Mouse (Mus musculus): ENCODE results near the gene Cntn4. TPM values are rescaled to one million over a fixed set of nuclear protein-coding genes. Genes with fewer than 3 reads are reported as not detected.

Gene Cntn4
- total RNA-seq (2017): not detected in 2 replicates

DNA sequence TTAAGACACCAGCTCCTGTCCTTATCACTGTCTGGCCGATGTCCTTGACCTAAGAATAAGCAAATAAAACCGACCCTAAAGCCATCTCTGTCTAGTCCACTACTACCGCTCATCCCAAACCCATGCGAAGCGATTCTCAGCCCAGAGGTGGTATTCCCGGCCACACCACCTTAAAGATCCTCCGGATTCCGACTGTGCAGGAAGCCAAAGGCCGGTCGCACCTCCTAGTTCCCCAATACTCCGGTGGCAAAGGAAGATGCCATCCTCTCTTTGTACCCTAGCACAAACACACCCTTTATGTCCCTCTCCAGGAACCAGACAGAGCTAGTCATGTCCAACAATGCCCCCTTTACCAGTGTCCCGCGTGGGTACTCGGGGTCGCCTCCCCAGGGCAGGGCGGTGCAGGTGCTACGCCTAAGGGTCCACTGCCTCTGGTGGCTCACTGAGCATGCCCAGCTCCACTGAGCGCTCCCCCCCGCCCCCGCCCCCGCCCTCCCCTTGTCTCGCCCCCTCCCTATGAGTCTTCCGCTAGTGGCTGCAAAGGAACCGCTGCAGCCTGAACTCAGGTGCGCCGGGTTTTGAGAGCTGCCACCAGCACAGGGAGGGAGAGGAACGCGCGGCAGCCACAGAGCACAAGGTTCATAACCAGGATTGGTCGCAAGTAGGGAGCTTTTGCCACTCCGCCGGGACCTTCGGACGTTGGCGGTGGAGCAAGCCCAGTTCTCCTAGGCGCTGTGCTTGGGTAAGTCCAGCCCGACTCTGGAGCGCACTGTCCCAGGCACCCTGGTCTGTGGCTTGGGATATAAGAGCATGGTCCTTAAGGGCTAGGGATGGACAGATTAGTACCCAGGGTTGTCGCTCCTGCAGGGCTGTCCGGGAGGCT, at the start of gene Cntn4:
Cntn4 (plus strand) TSS at position 512 of the 883 bp plus-strand sequence.
- ATAC-seq (ENCODE audit: extremely low read depth, insufficient number of reproducible peaks, low FRiP score, poor library complexity, severe bottlenecking): no peak

GRCm38 (mm10) chr6:105674276-105674675, 3.2 kb upstream of the Cntn4 start:
- no peak for ATAC-seq (ENCODE audit: extremely low read depth, insufficient number of reproducible peaks, low FRiP score, poor library complexity, severe bottlenecking)

DNA sequence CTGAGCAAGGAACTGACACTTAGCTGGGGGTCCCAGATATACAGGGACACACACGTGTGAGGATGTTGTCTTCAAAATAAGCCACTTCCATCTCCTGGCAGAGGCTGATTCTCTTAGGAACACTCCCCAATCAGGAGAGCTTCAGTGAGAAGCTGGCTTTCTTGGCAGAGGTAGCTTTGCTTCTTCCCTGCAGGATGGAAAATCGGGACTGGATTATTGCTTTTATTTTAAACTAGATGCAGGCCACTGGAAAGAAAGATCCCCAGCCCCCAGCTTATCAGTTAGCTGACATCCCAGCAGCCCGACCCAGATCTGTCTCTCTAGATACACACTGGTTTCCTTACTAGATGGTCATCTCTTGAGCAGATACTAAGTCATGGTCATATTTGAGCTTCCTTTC, 2.4 kb upstream of the Cntn4 start:
- ATAC-seq (ENCODE audit: extremely low read depth, insufficient number of reproducible peaks, low FRiP score, poor library complexity, severe bottlenecking): no peak

GRCm38 (mm10) chr6:105676637-105677036, 823 bp upstream of the Cntn4 start:
- ATAC-seq (ENCODE audit: extremely low read depth, insufficient number of reproducible peaks, low FRiP score, poor library complexity, severe bottlenecking): no peak

DNA sequence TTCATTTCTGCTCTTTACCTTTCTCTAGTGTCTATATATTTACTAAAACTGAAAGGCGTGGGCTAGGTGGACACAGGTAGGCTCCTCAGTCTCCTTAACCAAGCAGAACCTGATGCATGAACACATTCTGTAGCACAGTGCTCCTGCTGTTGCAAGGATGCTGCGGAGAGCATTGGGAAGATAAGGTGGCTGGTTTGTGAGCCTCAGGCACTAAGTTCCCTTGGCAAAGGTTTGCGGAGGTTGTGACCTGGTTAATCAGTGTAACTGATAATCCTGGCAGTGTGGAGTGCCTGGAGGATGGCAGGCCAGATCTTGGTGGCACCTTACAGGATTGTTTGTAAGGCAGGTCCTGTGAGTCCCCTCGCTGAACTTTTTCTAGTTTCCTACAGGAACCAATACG, 1.3 kb downstream of the Cntn4 start:
- ATAC-seq (ENCODE audit: extremely low read depth, insufficient number of reproducible peaks, low FRiP score, poor library complexity, severe bottlenecking): no peak

DNA sequence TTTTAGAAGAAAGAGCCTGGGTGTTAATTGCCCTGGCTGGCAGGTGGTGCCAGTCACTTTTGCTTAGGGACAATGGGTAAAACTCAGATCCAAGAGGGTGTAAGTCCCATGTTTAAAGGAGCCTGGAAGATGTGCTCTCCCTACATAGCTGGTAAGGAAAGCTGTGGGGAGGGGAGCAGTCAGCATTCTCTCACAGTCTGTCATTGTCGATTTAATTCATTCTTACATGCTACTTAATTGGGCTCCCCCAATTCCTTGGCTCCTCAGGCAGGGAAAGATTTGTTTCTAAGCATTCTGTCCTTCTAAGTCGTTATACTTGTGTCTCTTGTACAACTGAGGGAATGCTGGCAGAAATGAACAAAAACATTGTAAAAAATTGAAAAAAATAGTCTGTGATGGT, 4.0 kb downstream of the Cntn4 start:
- no peak for ATAC-seq (ENCODE audit: extremely low read depth, insufficient number of reproducible peaks, low FRiP score, poor library complexity, severe bottlenecking)

GRCm38 (mm10) chr6:105683251-105683650, 5.8 kb downstream of the Cntn4 start:
- no peak for ATAC-seq (ENCODE audit: extremely low read depth, insufficient number of reproducible peaks, low FRiP score, poor library complexity, severe bottlenecking)

GRCm38 (mm10) chr6:105684123-105684522, 6.7 kb downstream of the Cntn4 start:
- ATAC-seq (ENCODE audit: extremely low read depth, insufficient number of reproducible peaks, low FRiP score, poor library complexity, severe bottlenecking): no peak

- no peak for ATAC-seq (ENCODE audit: extremely low read depth, insufficient number of reproducible peaks, low FRiP score, poor library complexity, severe bottlenecking)
These were observed 10.7 kb downstream of the Cntn4 start for GRCm38 (mm10) chr6:105688195-105688594.

GRCm38 (mm10) chr6:105742026-105742425, 64.6 kb downstream of the Cntn4 start:
- no peak for ATAC-seq (ENCODE audit: extremely low read depth, insufficient number of reproducible peaks, low FRiP score, poor library complexity, severe bottlenecking)

GRCm38 (mm10) chr6:105780616-105781015, 103.2 kb downstream of the Cntn4 start:
- no peak for ATAC-seq (ENCODE audit: extremely low read depth, insufficient number of reproducible peaks, low FRiP score, poor library complexity, severe bottlenecking)

DNA sequence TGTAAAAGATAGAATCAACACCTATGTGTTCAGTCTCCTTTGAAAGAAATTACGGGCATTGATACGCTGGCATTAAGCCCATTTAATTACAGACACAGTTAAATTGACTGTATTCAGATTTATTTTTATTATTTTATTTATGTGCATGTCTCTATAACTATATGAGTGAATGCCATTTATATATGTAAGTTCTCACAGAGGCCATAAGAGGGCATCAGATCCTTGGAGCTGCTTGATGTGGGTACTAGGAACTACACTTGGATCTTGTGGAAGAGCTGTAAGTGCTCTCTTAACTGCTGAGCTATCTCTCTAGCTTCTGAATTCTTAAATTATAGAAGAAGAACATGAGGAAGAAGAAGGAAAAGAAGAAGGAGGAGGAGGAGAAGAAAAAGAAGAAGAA, 111.0 kb downstream of the Cntn4 start:
- no peak for ATAC-seq (ENCODE audit: extremely low read depth, insufficient number of reproducible peaks, low FRiP score, poor library complexity, severe bottlenecking)

DNA sequence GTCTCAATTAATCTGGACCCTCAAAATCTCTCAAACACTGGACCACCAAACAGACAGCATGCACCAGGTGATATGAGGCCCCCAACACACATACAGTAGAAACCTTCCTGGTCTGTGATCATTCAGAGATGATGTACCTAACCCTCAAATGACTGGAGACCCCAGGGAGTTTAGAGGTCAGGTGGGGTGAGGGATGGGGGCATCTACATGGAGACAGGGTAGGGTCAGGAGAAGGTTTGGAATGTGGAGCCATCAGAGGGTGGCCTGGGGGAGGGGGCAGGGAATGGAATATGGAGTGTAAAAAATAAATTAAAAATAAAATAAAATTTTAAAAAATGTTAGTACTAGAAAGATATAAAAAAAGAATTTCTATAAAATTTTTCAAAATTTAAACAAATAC, 157.6 kb downstream of the Cntn4 start:
- ATAC-seq (ENCODE audit: extremely low read depth, insufficient number of reproducible peaks, low FRiP score, poor library complexity, severe bottlenecking): no peak

- no peak for ATAC-seq (ENCODE audit: extremely low read depth, insufficient number of reproducible peaks, low FRiP score, poor library complexity, severe bottlenecking)
These were observed 169.8 kb downstream of the Cntn4 start for GRCm38 (mm10) chr6:105847296-105847695.

DNA sequence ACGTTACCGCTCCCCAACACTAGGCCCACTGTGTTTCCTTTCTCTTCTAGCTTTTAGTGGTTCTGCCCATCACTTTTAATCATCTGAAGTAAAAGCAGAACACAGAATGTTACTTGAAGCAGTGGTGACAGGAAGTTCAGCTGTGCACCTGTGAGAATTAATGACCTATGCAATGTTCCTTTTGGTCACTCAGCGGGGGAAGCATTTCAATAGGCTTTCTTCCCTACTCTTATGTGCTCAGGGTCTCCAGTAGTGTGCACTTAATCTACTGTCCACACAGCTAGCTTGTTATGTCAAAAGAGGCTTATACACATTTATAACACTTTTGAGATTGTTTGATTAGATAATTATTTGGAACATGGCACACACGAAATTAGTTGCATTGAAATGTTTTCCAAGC, 215.4 kb downstream of the Cntn4 start:
- no peak for ATAC-seq (ENCODE audit: extremely low read depth, insufficient number of reproducible peaks, low FRiP score, poor library complexity, severe bottlenecking)

DNA sequence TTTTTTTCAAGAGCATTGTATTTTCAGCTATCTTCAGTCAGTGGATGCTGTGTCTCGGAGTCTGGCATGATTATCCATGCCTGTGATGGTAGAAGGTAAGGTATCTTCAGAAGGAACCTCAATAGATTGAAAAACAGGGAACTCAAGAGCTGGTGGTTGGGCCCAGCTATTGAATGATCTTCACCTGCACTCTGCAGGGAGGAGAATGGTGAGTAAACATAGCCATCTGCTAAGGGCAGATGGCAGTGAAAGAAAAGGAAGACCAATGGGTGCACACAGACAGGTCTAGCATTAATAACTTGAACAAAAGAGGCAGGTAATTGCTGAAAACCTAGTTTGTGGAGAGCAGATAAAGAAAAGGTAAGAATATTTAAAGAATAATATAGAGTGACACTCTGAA, 261.0 kb downstream of the Cntn4 start:
- ATAC-seq (ENCODE audit: extremely low read depth, insufficient number of reproducible peaks, low FRiP score, poor library complexity, severe bottlenecking): no peak

GRCm38 (mm10) chr6:105939303-105939702, 261.8 kb downstream of the Cntn4 start:
- no peak for ATAC-seq (ENCODE audit: extremely low read depth, insufficient number of reproducible peaks, low FRiP score, poor library complexity, severe bottlenecking)

- no peak for ATAC-seq (ENCODE audit: extremely low read depth, insufficient number of reproducible peaks, low FRiP score, poor library complexity, severe bottlenecking)
These were observed 263.1 kb downstream of the Cntn4 start for GRCm38 (mm10) chr6:105940591-105940990.

- ATAC-seq (ENCODE audit: extremely low read depth, insufficient number of reproducible peaks, low FRiP score, poor library complexity, severe bottlenecking): no peak
These were observed 314.0 kb downstream of the Cntn4 start for GRCm38 (mm10) chr6:105991492-105991891.

DNA sequence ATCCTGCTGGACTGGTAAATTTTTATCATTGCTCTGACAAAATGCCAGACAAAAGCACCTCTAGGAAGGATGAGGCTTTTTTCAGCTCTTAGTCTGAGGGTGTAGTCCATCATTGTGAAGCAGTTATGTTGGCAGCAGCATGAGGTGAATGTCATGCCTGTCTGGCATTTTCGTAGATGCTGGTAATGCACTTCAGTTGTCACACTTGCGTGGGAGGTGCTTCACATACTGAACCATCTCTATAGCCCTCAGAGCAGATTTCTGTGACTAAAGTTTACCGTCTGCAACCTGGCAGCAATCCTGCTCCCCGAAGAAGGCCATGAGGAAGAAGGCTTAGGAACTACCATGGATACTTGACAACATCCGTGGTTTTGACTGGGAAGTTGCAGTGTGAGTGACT, 335.6 kb downstream of the Cntn4 start:
- ATAC-seq (ENCODE audit: extremely low read depth, insufficient number of reproducible peaks, low FRiP score, poor library complexity, severe bottlenecking): no peak

DNA sequence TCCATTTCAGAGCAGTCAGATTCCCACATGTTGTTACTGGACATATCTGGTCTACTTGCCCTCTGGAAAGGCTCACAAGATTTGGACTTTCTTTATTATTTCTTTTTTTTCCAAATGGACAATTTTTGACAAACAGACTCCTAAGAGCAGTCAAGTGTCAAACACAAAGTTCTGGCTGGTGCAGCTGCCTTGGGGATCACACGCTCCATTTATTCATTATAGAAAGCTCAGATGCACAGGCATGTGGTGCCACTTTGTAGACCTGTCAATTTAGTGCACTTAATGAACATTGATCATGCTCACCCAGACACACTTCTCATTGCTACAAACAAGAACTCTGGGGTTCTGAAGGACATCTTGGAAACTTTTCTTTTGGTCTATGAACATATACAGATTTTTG, 337.7 kb downstream of the Cntn4 start:
- ATAC-seq (ENCODE audit: extremely low read depth, insufficient number of reproducible peaks, low FRiP score, poor library complexity, severe bottlenecking): no peak
